Mouse (Mus musculus) neural tube, embryonic 10.5 days (tissue): ENCODE measurements around the gene Arhgap10.

Experiments used
- DNase-seq: peaks from one replicate; pipeline ENCODE4 v3.0.0-alpha.2; 2017; ENCODE audit warnings: low spot score; ENCODE audit errors: extremely low spot score

Gene Arhgap10

GRCm38 (mm10) chr8:77488215-77488606 is 29.5 kb downstream of the Arhgap10 start:
- no peak for DNase-seq

- no peak for DNase-seq
Observed at GRCm38 (mm10) chr8:77487590-77488214, 30.1 kb downstream of the Arhgap10 start.

- DNase-seq, result no peak
Observed at GRCm38 (mm10) chr8:77486749-77487148, 31.0 kb downstream of the Arhgap10 start.

GRCm38 (mm10) chr8:77484817-77485216 is 32.9 kb downstream of the Arhgap10 start:
- DNase-seq, result no peak

GRCm38 (mm10) chr8:77484266-77484665 is 33.5 kb downstream of the Arhgap10 start:
- DNase-seq, result no peak

- DNase-seq, result no peak
Observed at GRCm38 (mm10) chr8:77483676-77484075, 34.1 kb downstream of the Arhgap10 start.

- DNase-seq, result no peak
Observed at GRCm38 (mm10) chr8:77481791-77482190, 36.0 kb downstream of the Arhgap10 start.

GRCm38 (mm10) chr8:77479995-77480394 is 37.8 kb downstream of the Arhgap10 start:
- no peak for DNase-seq

GRCm38 (mm10) chr8:77478913-77479273 is 38.9 kb downstream of the Arhgap10 start:
- DNase-seq, result no peak

- no peak for DNase-seq
Observed at GRCm38 (mm10) chr8:77478155-77478912, 39.4 kb downstream of the Arhgap10 start.

GRCm38 (mm10) chr8:77477684-77478083 is 40.1 kb downstream of the Arhgap10 start:
- no peak for DNase-seq

GRCm38 (mm10) chr8:77474614-77475013 is 43.1 kb downstream of the Arhgap10 start:
- no peak for DNase-seq

GRCm38 (mm10) chr8:77473773-77474172 is 44.0 kb downstream of the Arhgap10 start:
- no peak for DNase-seq

GRCm38 (mm10) chr8:77473373-77473772 is 44.4 kb downstream of the Arhgap10 start:
- no peak for DNase-seq

- no peak for DNase-seq
Observed at GRCm38 (mm10) chr8:77461392-77461791, 56.4 kb downstream of the Arhgap10 start.

- no peak for DNase-seq
Observed at GRCm38 (mm10) chr8:77460363-77460762, 57.4 kb downstream of the Arhgap10 start.

- DNase-seq, result no peak
Observed at GRCm38 (mm10) chr8:77459696-77460095, 58.1 kb downstream of the Arhgap10 start.

GRCm38 (mm10) chr8:77458575-77458974 is 59.2 kb downstream of the Arhgap10 start:
- no peak for DNase-seq

- no peak for DNase-seq
Observed at GRCm38 (mm10) chr8:77456263-77456662, 61.5 kb downstream of the Arhgap10 start.

- no peak for DNase-seq
Observed at GRCm38 (mm10) chr8:77453836-77454235, 63.9 kb downstream of the Arhgap10 start.

- DNase-seq, result no peak
Observed at GRCm38 (mm10) chr8:77451466-77452382, 66.0 kb downstream of the Arhgap10 start.

GRCm38 (mm10) chr8:77451052-77451451 is 66.7 kb downstream of the Arhgap10 start:
- DNase-seq, result no peak
